Mouse (Mus musculus) MEL (cell line): ENCODE data around the gene Mob4. TPM values are rescaled to one million over a fixed set of nuclear protein-coding genes. Genes with fewer than 3 reads are reported as not detected.

Source experiments
- DNase-seq: peaks from one replicate; pipeline ENCODE4 v3.0.0; 2011; ENCODE audit warnings: low read depth, low spot score
- H3K27ac ChIP-seq: 2 replicates; pipeline ENCODE4 v1.5.1; 2012; ENCODE audit warnings: low read depth, mild to moderate bottlenecking, control low read depth, low read length, moderate library complexity; ENCODE audit not compliant: control insufficient read depth
- H3K27me3 ChIP-seq, 2 experiments: fragments of 150-350 bp in 1 of 2; sonication (generic) in 1 of 2; 2 replicates each; pipeline ENCODE4 v1.6.1; 2012; ENCODE audit warnings: low read length in 2 of 2, mild to moderate bottlenecking in 2 of 2, improper control_type of control experiment in 1 of 2, moderate library complexity in 1 of 2; ENCODE audit not compliant: insufficient read depth in 2 of 2, control insufficient read depth in 1 of 2
- H3K36me3 ChIP-seq, 2 experiments: 2 replicates each; pipeline ENCODE4 v1.6.1; 2012 to 2014; ENCODE audit warnings: low read length in 2 of 2, improper control_type of control experiment in 1 of 2, inconsistent platforms in 1 of 2, mild to moderate bottlenecking in 1 of 2; ENCODE audit not compliant: insufficient read depth in 2 of 2, control insufficient read depth in 1 of 2
- H3K4me1 ChIP-seq, 2 experiments: fragments of 150-350 bp in 1 of 2; sonication (generic) in 1 of 2; 2 replicates each; pipeline ENCODE4 v1.6.1; 2012; ENCODE audit warnings: low read length in 2 of 2, improper control_type of control experiment in 1 of 2, mild to moderate bottlenecking in 1 of 2; ENCODE audit not compliant: insufficient read depth in 2 of 2, control insufficient read depth in 1 of 2
- H3K4me3 ChIP-seq, 2 experiments: fragments of 150-350 bp in 1 of 2; sonication (generic) in 1 of 2; 2 replicates each; pipeline ENCODE4 v1.5.1; 2012; ENCODE audit warnings: low read depth in 2 of 2, low read length in 2 of 2, mild to moderate bottlenecking in 2 of 2, moderate library complexity in 2 of 2, control low read depth in 1 of 2, improper control_type of control experiment in 1 of 2; ENCODE audit not compliant: control insufficient read depth in 1 of 2, insufficient read depth in 1 of 2
- H3K79me2 ChIP-seq: 2 replicates; pipeline ENCODE4 v1.6.1; 2012; ENCODE audit warnings: mild to moderate bottlenecking, low read length, moderate library complexity; ENCODE audit not compliant: control insufficient read depth, poor library complexity, insufficient read depth
- H3K9ac ChIP-seq: 2 replicates; pipeline ENCODE4 v1.6.1; 2012; ENCODE audit warnings: low read depth, mild to moderate bottlenecking, control low read depth, low read length, moderate library complexity; ENCODE audit not compliant: control insufficient read depth, poor library complexity, severe bottlenecking
- H3K9me3 ChIP-seq: fragments of 150-350 bp; sonication (generic); replicated peaks from 2 replicates; pipeline ENCODE4 v1.6.1; 2012; ENCODE audit warnings: mild to moderate bottlenecking, low read length, improper control_type of control experiment, moderate library complexity; ENCODE audit not compliant: insufficient read depth
- CHD1 ChIP-seq: IDR thresholded peaks from 2 replicates; pipeline ENCODE4 v1.6.1; 2012; ENCODE audit warnings: low read depth, mild to moderate bottlenecking, inconsistent platforms, low read length, improper control_type of control experiment
- CHD2 ChIP-seq: IDR thresholded peaks from 2 replicates; pipeline ENCODE4 v1.6.1; 2011; ENCODE audit warnings: low read length, improper control_type of control experiment
- ELF1 ChIP-seq: IDR thresholded peaks from 2 replicates; pipeline ENCODE4 v1.6.1; 2014; ENCODE audit warnings: low read depth, mild to moderate bottlenecking, inconsistent platforms, low read length, improper control_type of control experiment, moderate library complexity
- ETS1 ChIP-seq: IDR thresholded peaks from 2 replicates; pipeline ENCODE4 v1.6.1; 2012; ENCODE audit warnings: low read depth, mild to moderate bottlenecking, inconsistent platforms, low read length, improper control_type of control experiment, moderate library complexity
- GATA1 ChIP-seq: IDR thresholded peaks from 2 replicates; pipeline ENCODE4 v1.6.1; 2011; ENCODE audit warnings: low read depth, low read length, improper control_type of control experiment
- HCFC1 ChIP-seq: IDR thresholded peaks from 2 replicates; pipeline ENCODE4 v1.6.1; 2012; ENCODE audit warnings: low read depth, mild to moderate bottlenecking, inconsistent platforms, low read length, improper control_type of control experiment, moderate library complexity
- JUND ChIP-seq: IDR thresholded peaks from 2 replicates; pipeline ENCODE4 v1.6.1; 2011; ENCODE audit warnings: low read depth, mild to moderate bottlenecking, improper control_type of control experiment, low read length
- MAX ChIP-seq: IDR thresholded peaks from 2 replicates; pipeline ENCODE4 v1.6.1; 2011; ENCODE audit warnings: low read length, improper control_type of control experiment
- MAZ ChIP-seq: IDR thresholded peaks from 2 replicates; pipeline ENCODE4 v1.6.1; 2012; ENCODE audit warnings: low read depth, mild to moderate bottlenecking, inconsistent platforms, low read length, improper control_type of control experiment
- MEF2A ChIP-seq: IDR thresholded peaks from 2 replicates; pipeline ENCODE4 v1.6.1; 2014; ENCODE audit warnings: low read depth, mild to moderate bottlenecking, inconsistent platforms, low read length, improper control_type of control experiment; ENCODE audit not compliant: poor library complexity, insufficient replicate concordance, severe bottlenecking; ENCODE audit errors: extremely low read depth
- MXI1 ChIP-seq: IDR thresholded peaks from 2 replicates; pipeline ENCODE4 v1.6.1; 2011; ENCODE audit warnings: mild to moderate bottlenecking, low read depth, low read length, improper control_type of control experiment
- NRF1 ChIP-seq: IDR thresholded peaks from 2 replicates; pipeline ENCODE4 v1.6.1; 2014; ENCODE audit warnings: low read depth, mild to moderate bottlenecking, inconsistent platforms, low read length, improper control_type of control experiment, moderate library complexity; ENCODE audit not compliant: poor library complexity, insufficient read depth, severe bottlenecking
- POLR2A ChIP-seq, 2 experiments: IDR thresholded peaks; 2 replicates each; pipeline ENCODE4 v1.6.1; 2011 to 2012; ENCODE audit warnings: low read length in 2 of 2, mild to moderate bottlenecking in 2 of 2, control low read depth in 1 of 2, improper control_type of control experiment in 1 of 2, low read depth in 1 of 2, moderate library complexity in 1 of 2; ENCODE audit not compliant: control insufficient read depth in 1 of 2, insufficient read depth in 1 of 2, poor library complexity in 1 of 2
- POLR2AphosphoS2 ChIP-seq: IDR thresholded peaks from 2 replicates; pipeline ENCODE4 v1.6.1; 2011; ENCODE audit warnings: low read length, improper control_type of control experiment
- SIN3A ChIP-seq: IDR thresholded peaks from 2 replicates; pipeline ENCODE4 v1.6.1; 2012; ENCODE audit warnings: low read length, improper control_type of control experiment, inconsistent platforms
- SMC3 ChIP-seq: IDR thresholded peaks from 2 replicates; pipeline ENCODE4 v1.6.1; 2011; ENCODE audit warnings: low read depth, low read length, improper control_type of control experiment
- polyA plus RNA-seq, 2 experiments: library from polyadenylated mRNA; stranded (reverse) in 1 of 2; unstranded in 1 of 2; fragments of >175 nt in 1 of 2; fragments of >200 nt in 1 of 2; gene quantifications; 2 replicates each; pipeline versions ENCODE4 v1.2.1 to v1.2.4; 2012; ENCODE audit warnings: low replicate concordance in 2 of 2, low read depth in 1 of 2; ENCODE audit not compliant: insufficient read length in 2 of 2, insufficient read depth in 1 of 2, missing spikeins in 1 of 2
- total RNA-seq: library from RNA; depleted of rRNA; stranded (reverse); fragments of 300-350 nt; gene quantifications from 2 replicates; pipeline ENCODE4 v1.2.3, GENCODE M21; 2012

The Mob4 gene
- total and polyA plus RNA-seq, 3 experiments: 22.0 to 62.1 (median 26.6) TPM

DNA sequence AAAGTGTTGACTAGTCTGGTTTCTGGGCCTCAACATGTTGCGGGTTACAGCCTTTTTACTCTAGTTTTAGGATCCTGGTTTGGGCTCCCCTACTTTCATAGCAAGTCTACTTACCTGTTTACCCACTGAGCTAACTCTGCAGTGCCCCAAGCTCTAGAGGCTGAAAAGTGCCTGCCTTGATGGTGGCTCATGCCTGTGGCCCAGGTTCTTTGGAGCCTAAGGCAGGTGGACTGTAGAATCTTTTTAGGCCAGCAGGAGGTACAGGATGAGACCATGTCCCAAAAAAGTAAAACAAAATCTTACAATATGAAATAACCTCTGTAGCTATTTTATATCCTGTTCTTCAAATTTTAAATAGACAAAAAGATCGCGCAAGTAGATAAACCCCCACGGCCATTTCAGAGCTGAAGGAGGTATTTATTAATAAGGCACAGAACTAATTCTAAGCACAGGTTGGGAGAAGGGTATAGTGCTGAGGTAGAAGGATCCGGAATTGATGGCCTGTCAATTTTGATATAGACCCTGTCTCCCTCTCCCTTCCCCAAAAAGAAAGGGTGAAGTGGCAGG is 41.5 kb upstream of the Mob4 start:
- Histone ChIP-seq H3K27me3 (no peaks in the 10 kb centered on the region), H3K36me3 (peaks cover 12 to 43% of the 10 kb centered on the region in 2 experiments), H3K27ac (peak overlapping the region; percentile 62), H3K9me3 (no peaks in the 10 kb centered on the region), H3K4me3 (peak overlapping the region; percentile 80 to 85), H3K79me2 (peaks cover 51% of the 10 kb centered on the region), H3K9ac (peak overlapping the region; percentile 96), H3K4me1 (peaks cover 2 to 12% of the 10 kb centered on the region in 2 experiments; a peak in 3 of 4 replicates)
- TF ChIP-seq MEF2A: no peak
- TF ChIP-seq ELF1: no peak
- 0 out of 2 replicates have a peak, but pooled peaks have one; percentile 24 for TF ChIP-seq MAX
- TF ChIP-seq SIN3A: no peak
- peak; percentile 63 for TF ChIP-seq MXI1
- TF ChIP-seq JUND: no peak
- peak; percentile 31; the same call in 1 of the 2 replicates for TF ChIP-seq HCFC1
- 0 out of 2 replicates have a peak, but pooled peaks have one; percentile 14 for TF ChIP-seq SMC3
- TF ChIP-seq GATA1: peak; percentile 78
- DNase-seq: peak; percentile 52

DNA sequence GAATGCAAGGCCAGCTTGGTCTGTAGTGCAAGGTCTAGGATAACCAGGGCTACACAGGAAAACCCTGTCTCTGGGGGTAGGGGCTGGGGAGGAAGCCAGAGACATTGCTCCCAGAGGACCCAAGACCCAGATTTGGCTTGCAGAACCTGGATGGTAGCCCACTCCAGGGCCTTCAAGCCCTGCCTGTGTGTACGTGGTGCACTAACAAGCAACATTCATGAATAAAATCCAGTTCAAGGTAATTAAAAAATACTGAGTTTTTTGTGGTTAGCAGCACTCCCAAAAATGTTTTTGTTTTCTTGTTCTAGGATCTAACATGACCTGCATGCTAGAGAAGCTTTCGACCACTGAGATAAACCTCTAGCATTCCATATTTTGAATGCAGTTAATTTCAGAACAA is 39.0 kb upstream of the Mob4 start:
- no peaks in the 10 kb centered on the region for H3K27me3 ChIP-seq
- H3K36me3 ChIP-seq: peaks cover 4 to 31% of the 10 kb centered on the region in 2 experiments; a peak in 3 of 4 replicates
- DNase-seq: no peak
- no peak overlapping the region for H3K4me3 ChIP-seq
- H3K4me1 ChIP-seq: peaks cover 2 to 7% of the 10 kb centered on the region in 2 experiments; a peak in 3 of 4 replicates
- no peak for TF ChIP-seq MAX
- TF ChIP-seq CHD1: no peak
- no peak for TF ChIP-seq MEF2A
- 0 out of 4 replicates have a peak, but pooled peaks of 1 of the 2 experiments have one; percentile 39 for TF ChIP-seq POLR2A (IDR thresholded peaks at IDR 0.05; ENCODE audit: control insufficient read depth in 1 of 2, insufficient read depth in 1 of 2, low read depth in 1 of 2, low read length in 2 of 2, poor library complexity in 1 of 2)
- TF ChIP-seq CHD2: no peak
- TF ChIP-seq ETS1: no peak
- TF ChIP-seq MAZ: no peak
- TF ChIP-seq POLR2AphosphoS2: peak; percentile 91
- no peak for TF ChIP-seq NRF1
- H3K9me3 ChIP-seq: no peaks in the 10 kb centered on the region
- peaks cover 27% of the 10 kb centered on the region for H3K79me2 ChIP-seq
- no peak overlapping the region for H3K9ac ChIP-seq
- peak overlapping the region; percentile 32 for H3K27ac ChIP-seq
